Mouse (Mus musculus) CD4-positive helper T cell, adult 2 months (primary cell): ENCODE results near the gene Adnp.

ENCODE experiments used
- DNase-seq: peaks from one replicate; pipeline ENCODE4 v3.0.0-alpha.2; 2012; ENCODE audit warnings: low read depth, missing footprints, low spot score

Adnp gene

GRCm38 (mm10) chr2:168205681-168206631 lies 956 bp downstream of the Adnp start:
- peak; percentile 51 for DNase-seq

DNA sequence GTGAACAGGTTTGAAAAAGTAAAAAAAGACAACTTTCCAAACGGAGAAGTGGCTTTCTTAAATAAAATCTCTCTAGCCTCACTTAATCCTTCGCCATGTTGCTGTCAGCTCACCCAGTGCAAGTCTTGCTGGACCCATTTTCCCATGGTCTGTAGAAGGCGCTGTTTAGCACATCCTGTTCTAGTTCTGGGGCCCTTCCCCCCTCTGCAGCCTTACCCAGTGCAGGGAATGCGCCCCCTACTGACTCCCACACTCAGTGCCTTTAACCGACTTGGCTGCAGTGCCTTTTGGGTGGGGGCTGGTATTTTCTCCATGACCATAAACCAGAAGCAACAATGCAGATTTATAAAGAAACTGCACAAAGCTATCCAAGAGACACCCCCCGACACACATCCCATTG lies 1.6 kb downstream of the Adnp start:
- peak; percentile 93 for DNase-seq

DNA sequence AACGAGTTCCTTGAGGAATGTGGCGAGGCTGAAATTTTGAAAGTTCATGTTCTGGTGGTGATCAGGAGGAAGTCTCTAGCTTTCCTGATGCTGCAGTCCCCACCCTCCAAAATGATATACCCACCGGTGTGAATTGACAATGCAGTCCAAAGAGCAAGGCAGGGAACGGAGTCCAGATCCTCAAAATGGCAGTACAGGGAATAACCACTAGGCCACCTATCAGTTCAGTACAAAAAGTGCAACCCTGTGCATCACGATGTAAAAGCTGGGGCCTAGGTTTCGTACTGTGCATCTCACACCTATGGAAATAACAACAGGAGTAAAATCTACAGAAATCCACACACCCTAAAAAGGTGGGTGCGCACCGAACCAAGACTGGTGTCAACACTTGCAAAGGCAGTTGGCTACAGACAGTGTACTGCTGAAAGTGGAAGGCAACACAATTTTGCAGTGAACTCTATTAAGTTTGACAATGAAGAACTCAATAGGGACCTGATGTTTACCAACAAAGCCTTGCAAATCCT lies 2.4 kb downstream of the Adnp start:
- no peak for DNase-seq

DNA sequence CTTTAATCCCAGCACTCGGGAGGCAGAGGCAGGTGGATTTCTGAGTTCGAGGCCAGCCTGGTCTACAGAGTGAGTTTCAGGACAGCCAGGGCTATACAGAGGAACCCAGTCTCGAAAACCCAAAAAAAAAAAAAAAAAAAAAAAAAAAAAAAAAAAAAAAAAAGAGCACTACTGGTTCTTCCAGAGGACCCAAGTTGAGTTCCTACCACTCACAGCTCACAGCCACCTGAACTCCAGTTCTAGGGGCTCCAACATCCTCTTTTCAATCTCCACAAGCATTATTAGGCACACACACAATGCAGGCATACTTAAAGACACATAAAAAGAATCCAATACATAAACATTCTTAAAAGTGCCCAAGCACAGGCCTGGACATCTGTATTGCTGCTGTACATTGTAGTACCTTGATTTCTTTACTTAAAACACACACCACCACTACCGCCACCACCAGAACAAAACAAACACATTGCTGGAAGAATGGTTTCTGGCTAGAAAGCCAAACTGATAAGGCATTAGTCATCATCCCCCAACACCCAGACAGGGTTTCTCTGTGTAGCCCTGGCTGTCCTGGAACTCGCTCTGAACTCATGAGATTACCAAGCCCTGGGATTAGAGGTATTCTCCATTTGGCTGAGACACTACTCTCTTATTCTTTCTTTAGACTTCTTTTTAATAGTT lies 6.8 kb downstream of the Adnp start:
- DNase-seq, result no peak

- DNase-seq, result peak; percentile 14
Measured at GRCm38 (mm10) chr2:168199476-168199875, 7.4 kb downstream of the Adnp start.

GRCm38 (mm10) chr2:168198421-168198820 lies 8.5 kb downstream of the Adnp start:
- DNase-seq, result no peak

GRCm38 (mm10) chr2:168195721-168196120 lies 11.2 kb downstream of the Adnp start:
- DNase-seq, result no peak

DNA sequence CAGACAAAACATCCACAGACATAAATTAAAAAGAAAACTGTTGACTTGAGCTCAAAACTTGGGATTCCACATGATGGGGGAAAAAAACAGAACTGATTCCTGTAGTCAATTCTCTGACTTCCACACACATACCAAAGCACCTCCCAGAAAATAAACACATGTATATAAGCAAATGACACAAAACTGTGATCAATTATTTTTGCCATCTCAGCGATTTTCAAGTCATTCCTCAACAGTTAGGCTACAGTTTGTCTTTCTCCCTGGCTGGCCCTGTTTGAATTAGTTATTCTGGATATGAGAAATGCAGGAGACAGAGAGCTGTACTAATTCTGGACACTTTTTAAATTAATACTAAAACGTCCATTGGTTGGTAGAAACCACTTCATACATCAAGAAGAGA lies 13.2 kb downstream of the Adnp start:
- DNase-seq, result no peak

DNA sequence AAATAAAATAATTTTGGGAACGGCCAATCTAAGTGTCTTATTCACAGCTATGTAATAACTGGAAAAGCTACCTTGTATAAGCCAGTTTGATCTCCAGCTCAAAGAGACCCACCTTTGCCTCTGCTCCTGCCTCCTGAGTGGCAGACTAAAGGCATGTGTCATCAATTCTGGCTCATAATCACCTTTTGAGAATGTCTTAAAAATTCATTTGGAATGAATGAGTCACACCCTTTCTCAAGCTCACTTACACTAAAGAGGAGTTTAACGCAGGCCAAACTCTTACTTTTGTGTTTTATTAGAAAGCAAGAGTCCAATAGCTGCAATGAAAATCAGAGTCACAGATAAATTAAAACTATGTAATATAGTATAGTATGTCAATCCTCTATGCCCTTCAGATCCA lies 15.1 kb downstream of the Adnp start:
- DNase-seq, result no peak

- DNase-seq, result no peak
Measured at GRCm38 (mm10) chr2:168175946-168176345, 31.0 kb downstream of the Adnp start.

GRCm38 (mm10) chr2:168170167-168170685 lies 36.7 kb downstream of the Adnp start:
- DNase-seq, result peak; percentile 55

GRCm38 (mm10) chr2:168169800-168170113 lies 37.2 kb downstream of the Adnp start:
- DNase-seq, result no peak

- DNase-seq, result no peak
Measured at GRCm38 (mm10) chr2:168168892-168169799, 37.8 kb downstream of the Adnp start.

- DNase-seq, result no peak
Measured at GRCm38 (mm10) chr2:168167781-168168180, 39.1 kb downstream of the Adnp start.

GRCm38 (mm10) chr2:168166750-168167460 lies 40.0 kb downstream of the Adnp start:
- no peak for DNase-seq

DNA sequence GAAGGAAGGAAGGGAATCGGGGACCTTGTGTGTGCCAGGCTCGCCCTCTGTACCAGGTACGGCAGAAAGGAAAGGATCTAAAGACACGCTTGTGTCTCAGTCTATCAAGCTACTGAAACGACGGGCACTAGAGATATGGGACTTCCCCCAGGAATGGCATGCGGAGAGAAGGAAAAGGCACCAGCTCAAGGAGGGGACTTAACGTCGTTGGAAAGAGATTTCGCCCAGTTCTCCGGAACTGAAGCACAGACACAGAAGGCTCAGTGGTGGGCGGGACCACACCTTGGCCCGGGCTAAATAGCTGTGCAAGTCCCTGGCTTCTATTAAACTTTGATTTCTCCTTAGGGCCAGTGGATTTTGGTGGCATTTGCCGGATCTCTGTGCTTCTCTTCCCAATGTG lies 44.9 kb downstream of the Adnp start:
- peak; percentile 14 for DNase-seq

- no peak for DNase-seq
Measured at GRCm38 (mm10) chr2:168161514-168161971, 45.4 kb downstream of the Adnp start.

GRCm38 (mm10) chr2:168160370-168160930 lies 46.5 kb downstream of the Adnp start:
- no peak for DNase-seq

DNA sequence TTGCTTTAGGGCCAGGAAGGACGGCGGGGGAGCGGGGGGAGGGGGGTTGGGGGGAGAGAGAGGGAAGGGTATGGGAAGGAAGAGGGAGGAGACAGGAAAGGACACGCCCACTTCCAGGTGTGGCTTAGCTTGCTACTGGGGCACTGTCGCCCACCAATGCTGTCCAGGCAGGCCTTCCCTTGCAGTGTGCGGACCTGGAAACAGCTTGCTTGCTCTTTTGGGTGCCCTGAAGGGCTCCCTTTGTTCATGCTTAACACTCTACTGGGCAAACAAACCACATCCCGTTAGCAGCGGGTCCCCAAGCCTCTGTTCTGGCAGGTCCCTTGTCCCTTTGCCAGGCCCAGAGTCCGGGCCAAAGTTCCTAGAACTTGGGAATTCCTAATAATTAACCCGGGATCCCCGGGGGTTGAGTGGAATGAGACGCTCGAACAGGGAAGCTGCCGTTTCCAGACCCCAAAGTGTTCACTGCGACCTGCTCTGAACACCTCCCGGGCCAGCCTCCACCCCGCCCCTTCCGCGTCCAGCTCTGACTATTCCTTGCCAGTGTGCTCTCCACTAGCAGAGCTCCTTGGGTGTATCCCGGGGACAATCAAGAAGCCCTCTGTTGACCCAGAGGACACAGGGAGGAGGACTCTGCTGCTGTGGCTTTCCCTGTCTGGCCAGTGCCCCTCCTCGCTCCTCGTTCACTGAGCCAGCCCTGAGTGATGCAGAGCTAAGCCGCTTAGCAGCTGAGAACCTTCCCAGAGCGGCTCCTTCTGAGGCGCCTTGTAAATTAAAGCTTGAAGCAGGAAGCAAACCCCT lies 47.8 kb downstream of the Adnp start:
- peak; percentile 65 for DNase-seq
